Mouse (Mus musculus): Measurements from ENCODE around the gene Man2a1. TPM values are rescaled to one million over a fixed set of nuclear protein-coding genes. Genes with fewer than 3 reads are reported as not detected.
"Not testable (repeated sequence)": the region's sequence is repeated elsewhere in the genome, so short reads cannot be mapped to it uniquely, and the experiment has no call there.

Man2a1 gene
- total RNA-seq, 2 experiments from 2014 or later = 14.6 to 16.2 TPM

GRCm38 (mm10) chr17:64746637-64747225 lies 146.2 kb downstream of the Man2a1 start:
- no peak overlapping the region for H3K27ac ChIP-seq
- TF ChIP-seq CTCF (conservative IDR thresholded peaks at IDR 0.05) = no peak
- no peak for DNase-seq (ENCODE audit: low spot score in 2 of 2)
- no peak overlapping the region for H3K4me3 ChIP-seq

GRCm38 (mm10) chr17:64747461-64747860 lies 146.9 kb downstream of the Man2a1 start:
- no peak for TF ChIP-seq CTCF (conservative IDR thresholded peaks at IDR 0.05)

GRCm38 (mm10) chr17:64748131-64748530 lies 147.6 kb downstream of the Man2a1 start:
- no peak for TF ChIP-seq CTCF (conservative IDR thresholded peaks at IDR 0.05)
- Histone ChIP-seq H3K27ac (no peak overlapping the region), H3K4me3 (no peak overlapping the region)
- no peak for DNase-seq (ENCODE audit: low spot score in 2 of 2)

More at GRCm38 (mm10) chr17:64747461-64747860, 146.9 kb downstream of the Man2a1 start:
- no peak overlapping the region for H3K4me3 ChIP-seq
- no peak for DNase-seq (ENCODE audit: low spot score in 2 of 2)
- no peak overlapping the region for H3K27ac ChIP-seq

- no peak for DNase-seq (ENCODE audit: low spot score in 2 of 2)
- H3K27ac ChIP-seq = no peak overlapping the region
- no peak overlapping the region for H3K4me3 ChIP-seq
- TF ChIP-seq CTCF (conservative IDR thresholded peaks at IDR 0.05) = no peak
Observed at GRCm38 (mm10) chr17:64749146-64749545, 148.6 kb downstream of the Man2a1 start.

- no peak for TF ChIP-seq CTCF (conservative IDR thresholded peaks at IDR 0.05)
- Histone ChIP-seq H3K27ac (no peak overlapping the region), H3K4me3 (no peak overlapping the region)
- no peak for DNase-seq (ENCODE audit: low spot score in 2 of 2)
Observed at GRCm38 (mm10) chr17:64751249-64751648, 150.7 kb downstream of the Man2a1 start.

GRCm38 (mm10) chr17:64752126-64753019 lies 151.8 kb downstream of the Man2a1 start:
- no peak for DNase-seq (ENCODE audit: low spot score in 2 of 2)
- no peak for TF ChIP-seq CTCF (conservative IDR thresholded peaks at IDR 0.05)
- Histone ChIP-seq H3K4me3 (no peak overlapping the region), H3K27ac (no peak overlapping the region)

GRCm38 (mm10) chr17:64753507-64753906 lies 153.0 kb downstream of the Man2a1 start:
- DNase-seq (ENCODE audit: low spot score in 2 of 2) = no peak
- no peak for TF ChIP-seq CTCF (conservative IDR thresholded peaks at IDR 0.05)
- Histone ChIP-seq H3K4me3 (no peak overlapping the region), H3K27ac (no peak overlapping the region)

GRCm38 (mm10) chr17:64754142-64754863 lies 153.8 kb downstream of the Man2a1 start:
- no peak for DNase-seq (ENCODE audit: low spot score in 2 of 2)
- Histone ChIP-seq H3K27ac (no peak overlapping the region), H3K4me3 (no peak overlapping the region)
- no peak for TF ChIP-seq CTCF (conservative IDR thresholded peaks at IDR 0.05)

- H3K27ac ChIP-seq = no peak overlapping the region
- no peak overlapping the region for H3K4me3 ChIP-seq
- no peak for TF ChIP-seq CTCF (conservative IDR thresholded peaks at IDR 0.05)
- no peak for DNase-seq (ENCODE audit: low spot score in 2 of 2)
Observed at GRCm38 (mm10) chr17:64755191-64755590, 154.7 kb downstream of the Man2a1 start.

- not testable (repeated sequence) for DNase-seq (ENCODE audit: low spot score in 2 of 2); H3K4me3 ChIP-seq; H3K27ac ChIP-seq
Observed at GRCm38 (mm10) chr17:64762651-64763050, 162.1 kb downstream of the Man2a1 start.

- no peak for DNase-seq (ENCODE audit: low spot score in 2 of 2)
- no peak overlapping the region for H3K4me3 ChIP-seq
- no peak overlapping the region for H3K27ac ChIP-seq
- no peak for TF ChIP-seq CTCF (conservative IDR thresholded peaks at IDR 0.05)
Observed at GRCm38 (mm10) chr17:64763491-64763890, 163.0 kb downstream of the Man2a1 start.

GRCm38 (mm10) chr17:64764175-64765122 lies 163.9 kb downstream of the Man2a1 start:
- H3K4me3 ChIP-seq = no peak overlapping the region
- DNase-seq (ENCODE audit: low spot score in 2 of 2) = no peak
- no peak for TF ChIP-seq CTCF (conservative IDR thresholded peaks at IDR 0.05)
- H3K27ac ChIP-seq = no peak overlapping the region
